Mouse (Mus musculus): ENCODE results near the gene Crygn.

GRCm38 (mm10) chr5:24805222-24805621, 47.4 kb upstream of the Crygn start:
- TF ChIP-seq CTCF (IDR thresholded peaks at IDR 0.05; ENCODE audit: borderline replicate concordance, extremely low read depth, insufficient read depth, insufficient read length) (no peak), POLR2A (IDR thresholded peaks at IDR 0.05; ENCODE audit: borderline replicate concordance, extremely low read depth, insufficient read depth, insufficient read length, poor library complexity, severe bottlenecking) (no peak)
